Mouse (Mus musculus) C2C12 (cell line): ENCODE data around the gene Lingo3.
"Not testable (repeated sequence)": the region's sequence is repeated elsewhere in the genome, so short reads cannot be mapped to it uniquely, and the experiment has no call there.

Experiments used
- CEBPB ChIP-seq: IDR thresholded peaks from one replicate; pipeline ENCODE4 v1.6.1; 2011; ENCODE audit warnings: low read depth, mild to moderate bottlenecking, control low read depth, moderate library complexity
- CTCF ChIP-seq: IDR thresholded peaks from one replicate; pipeline ENCODE4 v1.5.1; 2011; ENCODE audit not compliant: control insufficient read depth, insufficient read depth, insufficient read length
- FOSL1 ChIP-seq: IDR thresholded peaks from one replicate; pipeline ENCODE4 v1.8.0; 2011; ENCODE audit warnings: mild to moderate bottlenecking, low read length; ENCODE audit not compliant: poor library complexity, insufficient read depth, severe bottlenecking
- MAX ChIP-seq: IDR thresholded peaks from one replicate; pipeline ENCODE4 v1.6.1; 2011; ENCODE audit warnings: mild to moderate bottlenecking, control low read depth
- MYOD1 ChIP-seq: IDR thresholded peaks from one replicate; pipeline ENCODE4 v1.6.1; 2011; ENCODE audit warnings: low read depth; ENCODE audit not compliant: control insufficient read depth, insufficient read length
- USF1 ChIP-seq: IDR thresholded peaks from one replicate; pipeline ENCODE4 v1.6.1; 2011; ENCODE audit warnings: low read depth, mild to moderate bottlenecking, control low read depth, moderate library complexity

- TF ChIP-seq CTCF, USF1, MAX, MYOD1, FOSL1, CEBPB: not testable (repeated sequence)
Measured at GRCm38 (mm10) chr10:80817955-80818354, 25.9 kb downstream of the Lingo3 start.
